Mouse (Mus musculus) liver (tissue): Measurements from ENCODE around the gene Ifna1.
"Not testable (repeated sequence)": the region's sequence is repeated elsewhere in the genome, so short reads cannot be mapped to it uniquely, and the experiment has no call there.

Experiments
- DNase-seq: peaks from one replicate; pipeline ENCODE4 v3.0.0-alpha.2; 2020; ENCODE audit warnings: mixed read lengths

The Ifna1 gene

DNA sequence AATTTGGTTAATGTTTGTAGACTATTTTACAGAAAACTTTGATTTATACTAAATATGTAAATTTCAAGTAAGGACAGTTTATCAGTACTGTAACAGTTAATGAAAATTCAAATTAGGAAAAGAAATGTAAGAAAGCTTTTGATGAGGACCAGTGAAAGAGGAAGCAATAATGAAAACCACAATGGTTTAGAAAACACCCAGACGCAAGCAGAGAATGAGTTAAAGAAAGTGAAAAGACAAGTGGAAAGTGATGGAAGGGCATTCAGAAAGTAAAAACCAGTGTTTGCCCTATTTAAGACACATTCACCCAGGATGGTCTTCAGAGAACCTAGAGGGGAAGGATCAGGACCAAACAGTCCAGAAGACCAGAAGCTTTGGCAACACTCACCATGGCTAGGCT is at the start of gene Ifna1:
TSS of gene Ifna1 (plus strand) at position 390 of the 400 bp plus-strand sequence.
- no peak for DNase-seq

- not testable (repeated sequence) for DNase-seq
Measured at GRCm38 (mm10) chr4:88802954-88803353, 46.9 kb upstream of the Ifna1 start, which contains the start of gene Gm13287. Gene Gm13287, plus strand, starts transcription at chr4:88803254.

GRCm38 (mm10) chr4:88805231-88805630 is 44.7 kb upstream of the Ifna1 start, which contains the start of gene Gm13288:
Gene Gm13288, plus strand, starts transcription at chr4:88805531.
- DNase-seq = not testable (repeated sequence)

DNA sequence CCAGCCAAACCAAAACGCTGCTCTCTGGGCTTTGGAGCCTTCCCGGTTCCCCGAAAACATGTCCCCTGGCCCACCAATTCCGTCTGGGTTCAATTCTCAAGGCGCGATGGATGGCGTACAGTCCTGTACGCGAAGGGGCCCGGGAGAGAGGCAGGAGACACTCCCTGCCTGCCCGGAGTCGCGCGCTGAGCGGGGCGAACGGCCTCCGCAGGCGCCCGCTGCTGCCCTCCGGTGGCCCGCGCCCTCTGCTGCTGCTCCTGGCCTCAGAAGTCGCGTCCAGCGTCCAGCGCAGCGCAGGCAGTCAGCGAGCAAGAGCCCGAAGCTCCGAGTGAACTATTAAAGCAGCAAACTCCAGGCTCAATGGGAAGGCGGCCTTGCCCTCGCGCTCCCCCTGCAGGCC is 44.1 kb upstream of the Ifna1 start:
- DNase-seq = not testable (repeated sequence)

DNA sequence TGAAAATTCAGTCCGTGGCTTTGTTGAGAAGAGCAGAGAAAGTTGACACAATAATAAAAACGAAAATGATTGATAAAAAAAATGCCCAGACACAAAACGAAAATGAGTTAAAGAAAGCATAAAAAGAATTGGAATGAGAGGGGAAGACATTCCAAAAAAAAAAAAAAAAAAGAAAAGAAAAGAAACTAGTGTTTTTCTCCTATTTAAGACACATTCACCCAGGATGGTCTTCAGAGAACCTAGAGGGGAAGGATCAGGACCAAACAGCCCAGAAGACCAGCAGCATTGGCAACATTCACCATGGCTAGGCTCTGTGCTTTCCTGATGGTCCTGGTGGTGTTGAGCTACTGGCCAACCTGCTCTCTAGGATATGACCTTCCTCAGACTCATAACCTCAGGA is 34.0 kb upstream of the Ifna1 start, which contains the start of gene Ifna7:
TSS of gene Ifna7 (plus strand) at position 301 of the 400 bp plus-strand sequence.
- no peak for DNase-seq

- DNase-seq = no peak
Measured at GRCm38 (mm10) chr4:88819659-88820058, 30.2 kb upstream of the Ifna1 start, which contains the start of gene Ifna11. Gene Ifna11, plus strand, starts transcription at chr4:88819959.

GRCm38 (mm10) chr4:88822995-88823394 is 26.9 kb upstream of the Ifna1 start:
- no peak for DNase-seq

- not testable (repeated sequence) for DNase-seq
Measured at GRCm38 (mm10) chr4:88827116-88827515, 22.8 kb upstream of the Ifna1 start, which contains the start of gene Ifna6. Gene Ifna6, plus strand, starts transcription at chr4:88827416.

DNA sequence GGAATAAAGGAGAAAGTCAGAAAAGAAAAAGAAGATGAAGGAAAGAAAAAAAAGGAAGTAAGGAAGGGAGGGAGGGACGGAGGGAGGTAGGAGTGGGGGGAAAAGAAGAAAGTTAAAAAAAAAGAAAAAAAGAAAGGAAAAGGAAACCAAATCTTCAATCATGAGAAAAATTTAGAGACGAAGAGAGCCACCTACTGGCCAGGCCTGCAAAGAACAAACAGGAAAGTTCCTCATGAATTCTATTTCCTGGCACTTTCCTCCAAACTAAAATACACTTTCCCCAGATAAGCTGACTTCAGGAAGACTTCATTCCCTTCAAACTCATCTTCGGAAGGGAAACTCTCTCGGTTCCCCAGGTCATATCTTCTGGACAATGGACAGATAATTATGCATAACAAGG is 19.4 kb upstream of the Ifna1 start:
- no peak for DNase-seq

- not testable (repeated sequence) for DNase-seq
Measured at GRCm38 (mm10) chr4:88835225-88835624, 14.7 kb upstream of the Ifna1 start, which contains the start of gene Ifna5. Gene Ifna5, plus strand, starts transcription at chr4:88835525.

- DNase-seq = no peak
Measured at GRCm38 (mm10) chr4:88838828-88839227, 11.1 kb upstream of the Ifna1 start.

DNA sequence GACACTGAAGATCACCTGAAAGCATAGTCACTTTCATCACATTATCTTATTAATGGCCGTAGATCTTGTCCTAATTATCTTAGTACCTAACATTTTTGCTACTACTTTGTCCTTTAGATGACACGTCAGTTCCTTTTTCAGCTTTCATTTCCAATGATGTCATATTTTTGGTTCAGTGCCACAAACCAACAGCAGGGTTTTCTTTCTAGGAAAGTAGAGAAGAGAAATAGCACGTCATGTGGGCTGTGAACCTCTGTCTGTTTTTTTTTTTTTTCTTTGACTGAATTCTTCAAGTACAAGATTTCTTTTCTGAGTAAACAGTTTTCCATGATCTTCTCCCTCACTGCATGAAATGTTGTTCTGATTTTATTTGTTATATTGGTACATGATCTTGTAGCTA is 9.8 kb upstream of the Ifna1 start:
- no peak for DNase-seq

GRCm38 (mm10) chr4:88841438-88841911 is 8.4 kb upstream of the Ifna1 start, which contains the start of gene Ifna4:
Gene Ifna4, plus strand, starts transcription at chr4:88841861.
- no peak for DNase-seq

- no peak for DNase-seq
Measured at GRCm38 (mm10) chr4:88845334-88845733, 4.6 kb upstream of the Ifna1 start.

- DNase-seq = no peak
Measured at GRCm38 (mm10) chr4:88851026-88851763, 1.3 kb downstream of the Ifna1 start.

GRCm38 (mm10) chr4:88859214-88859613 is 9.3 kb downstream of the Ifna1 start:
- no peak for DNase-seq

DNA sequence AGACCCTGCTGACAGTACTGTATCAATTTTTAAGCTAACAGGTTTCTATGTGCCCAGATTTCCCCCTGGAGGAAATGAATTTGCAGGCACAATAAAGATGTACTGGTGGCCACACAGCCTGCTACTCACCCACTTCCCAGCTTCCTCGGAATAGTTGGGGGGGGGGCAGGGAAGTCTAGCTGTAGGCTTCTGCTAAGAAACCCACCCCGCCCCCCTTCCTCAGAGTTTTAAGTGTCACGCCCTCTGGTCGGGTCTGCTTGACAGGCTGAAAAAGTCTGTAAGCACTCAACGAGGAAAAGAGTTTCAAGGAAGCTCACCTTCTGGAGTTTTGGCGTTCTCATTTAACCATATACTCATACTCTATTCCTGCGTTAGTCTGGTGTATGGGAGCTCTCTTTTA is 13.4 kb downstream of the Ifna1 start:
- DNase-seq = no peak

- DNase-seq = peak; percentile 13
Measured at GRCm38 (mm10) chr4:88864599-88864998, 14.7 kb downstream of the Ifna1 start.

- no peak for DNase-seq
Measured at GRCm38 (mm10) chr4:88865011-88865569, 15.2 kb downstream of the Ifna1 start.

GRCm38 (mm10) chr4:88867366-88867925 is 17.6 kb downstream of the Ifna1 start:
- peak; percentile 81 for DNase-seq

DNA sequence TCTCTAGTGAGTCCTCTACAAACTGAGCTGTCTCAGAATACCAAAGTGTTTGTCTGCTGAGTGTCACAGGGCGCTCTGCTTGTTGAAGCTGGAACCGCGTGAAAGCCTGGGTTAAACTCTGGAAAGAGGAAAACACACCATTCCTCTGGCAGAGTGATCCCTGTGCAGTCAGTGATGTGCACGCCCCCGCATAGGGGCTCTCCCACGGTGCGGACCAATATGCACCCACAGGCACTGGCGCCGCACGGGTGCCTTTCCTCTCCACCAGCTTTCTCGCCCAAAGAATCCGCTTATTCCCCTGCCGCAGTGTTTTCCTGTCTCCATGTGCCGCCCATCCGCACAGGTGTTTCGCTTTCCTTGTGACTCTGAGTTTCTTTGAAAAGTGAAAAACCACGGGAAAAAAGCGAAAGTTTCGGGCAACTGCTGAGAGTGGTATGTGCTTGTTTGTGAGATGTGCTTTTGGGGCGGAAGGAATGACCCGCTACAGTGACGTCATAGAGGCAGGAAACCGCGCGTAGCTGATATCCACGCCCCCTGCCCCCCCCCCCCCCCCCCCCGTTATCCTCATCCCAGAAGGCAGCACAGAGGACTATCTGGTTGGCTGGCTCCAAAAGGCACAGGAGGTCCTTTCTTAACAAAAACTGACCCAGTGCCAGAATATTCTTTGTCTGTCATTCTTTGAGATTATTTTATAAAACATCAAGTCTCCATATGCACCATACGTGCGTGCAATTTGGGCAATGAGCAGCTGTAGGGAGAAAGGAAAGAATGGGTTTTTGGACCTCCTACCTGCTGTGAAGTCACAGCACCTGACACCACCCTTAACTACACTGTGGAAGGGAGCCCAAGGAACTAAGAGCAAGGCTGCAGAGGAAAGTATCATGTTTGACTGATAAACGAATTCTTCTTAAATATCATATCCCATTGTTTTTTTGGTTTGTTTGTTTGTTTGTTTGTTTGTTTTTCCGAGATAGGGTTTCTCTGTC is 18.3 kb downstream of the Ifna1 start:
- DNase-seq = peak; percentile 67

DNA sequence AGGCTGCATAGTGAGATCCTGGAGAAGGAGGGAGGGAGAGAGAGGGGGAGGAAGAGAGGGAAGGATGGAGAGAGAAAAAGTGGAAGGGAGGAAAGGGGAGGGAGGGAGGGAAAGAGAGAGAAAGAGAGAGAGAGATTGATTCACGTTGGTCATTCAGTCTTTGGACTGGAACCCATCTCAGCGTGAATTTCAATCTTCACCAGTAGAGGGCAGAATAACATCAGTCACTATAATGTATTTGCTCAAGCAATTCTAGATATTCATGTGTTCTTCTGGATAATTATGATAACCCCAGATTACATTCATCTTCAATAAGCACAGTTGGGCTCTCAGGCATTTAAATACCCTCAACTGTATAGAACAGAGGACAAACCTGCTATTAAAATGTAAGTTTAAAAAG is 22.8 kb downstream of the Ifna1 start:
- no peak for DNase-seq
